Mouse (Mus musculus) sigmoid colon, adult 10 weeks (tissue): ENCODE measurements around the gene Srxn1. TPM values are rescaled to one million over a fixed set of nuclear protein-coding genes. Genes with fewer than 3 reads are reported as not detected.

ENCODE experiments used
- polyA plus RNA-seq: library from polyadenylated mRNA; stranded (reverse); fragments of 350-450 nt; fragmentation: Illumina TruSeq; extraction: RNeasy Lipid Tissue Mini Kit (QIAGEN cat#74804); gene quantifications from one replicate; pipeline ENCODE4 v1.2.3, GENCODE M21; 2014; ENCODE audit warnings: low read depth, low replicate concordance

Srxn1 gene
- polyA plus RNA-seq: 42.8 TPM

DNA sequence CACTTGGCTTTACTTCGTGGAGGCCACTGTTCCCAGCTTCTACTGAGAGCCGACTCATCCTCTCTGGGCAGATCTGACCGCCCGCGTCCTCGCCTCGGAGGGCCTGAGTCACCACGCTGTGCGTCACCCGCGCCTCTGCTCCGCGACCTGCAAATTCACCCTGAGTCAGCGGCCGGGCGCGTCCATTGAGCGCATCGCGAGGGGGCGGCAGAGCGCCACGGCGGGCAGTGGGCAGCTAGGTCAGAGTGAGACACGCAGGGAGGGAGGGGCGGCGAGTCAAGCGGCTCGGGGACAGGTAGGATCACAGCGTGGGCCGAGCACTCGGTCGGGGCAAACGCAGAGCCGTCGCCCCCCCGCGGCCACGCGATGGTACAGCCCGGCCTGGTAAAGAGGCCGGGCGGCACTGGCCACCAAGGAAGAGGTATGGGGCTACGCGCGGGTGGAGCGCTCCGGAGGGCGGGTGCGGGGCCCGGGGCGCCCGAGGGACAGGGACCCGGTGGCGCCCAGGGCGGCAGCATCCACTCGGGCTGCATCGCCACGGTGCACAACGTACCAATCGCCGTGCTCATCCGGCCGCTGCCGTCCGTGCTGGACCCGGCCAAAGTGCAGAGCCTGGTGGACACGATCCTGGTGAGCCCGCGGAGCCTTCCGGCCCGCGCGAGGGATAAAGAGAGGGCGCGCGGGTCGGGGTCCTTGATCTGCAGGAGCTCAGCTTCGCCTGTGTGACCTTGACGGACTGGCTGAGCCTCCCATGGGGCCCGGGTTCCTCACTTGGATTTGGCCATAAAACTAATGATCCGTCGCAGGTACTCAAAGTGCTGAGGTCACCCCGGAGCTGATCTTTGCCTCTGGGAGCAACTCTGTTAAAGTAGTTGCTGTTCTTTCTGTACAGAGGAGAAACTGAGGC is at the start of gene Srxn1:
TSS of gene Srxn1 (plus strand) at position 199 of the 907 bp plus-strand sequence.

DNA sequence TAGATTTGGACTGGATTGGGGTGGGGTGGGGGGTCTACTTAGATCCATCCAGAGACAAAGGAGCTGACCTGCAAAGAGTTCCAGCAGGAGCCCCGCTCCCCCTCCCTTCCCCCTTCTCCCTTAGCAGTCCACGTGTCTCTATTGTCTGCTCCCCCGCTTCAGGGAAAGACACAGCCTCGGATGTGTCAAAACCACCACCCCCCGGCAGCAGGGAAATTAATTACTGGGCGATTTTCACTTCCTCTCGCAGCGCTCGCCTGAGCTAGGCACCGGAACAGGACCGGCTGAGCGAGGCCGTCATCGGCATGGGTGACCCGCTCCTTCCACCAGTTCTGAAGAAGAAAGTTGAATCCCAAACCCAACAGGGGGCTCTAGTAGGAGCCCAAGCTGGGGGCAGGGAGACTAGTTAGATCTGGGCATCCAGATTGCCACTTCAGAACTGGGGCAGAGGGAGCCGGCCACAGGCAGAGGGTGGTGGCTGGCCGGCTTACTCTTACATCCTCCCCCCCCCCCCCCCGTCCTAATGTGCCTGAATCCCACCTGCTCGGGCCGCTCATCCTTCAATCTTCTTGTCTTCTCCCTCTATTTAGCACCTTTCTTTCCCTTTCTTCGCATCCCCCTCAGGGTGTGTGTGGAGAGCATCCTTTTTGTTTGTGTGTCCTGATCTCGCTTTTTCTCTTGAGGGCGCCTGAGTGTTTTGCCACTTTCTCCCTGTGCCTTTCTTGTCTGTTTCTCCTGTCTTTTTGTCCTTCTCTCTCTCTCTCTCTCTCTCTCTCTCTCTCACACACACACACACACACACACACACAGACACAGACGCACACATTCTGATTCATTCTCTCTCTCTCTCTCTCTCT is 24.4 kb upstream of the Srxn1 start, which contains the start of gene Scrt2:
TSS of gene Scrt2 (plus strand) at position 845 of the 857 bp plus-strand sequence.

DNA sequence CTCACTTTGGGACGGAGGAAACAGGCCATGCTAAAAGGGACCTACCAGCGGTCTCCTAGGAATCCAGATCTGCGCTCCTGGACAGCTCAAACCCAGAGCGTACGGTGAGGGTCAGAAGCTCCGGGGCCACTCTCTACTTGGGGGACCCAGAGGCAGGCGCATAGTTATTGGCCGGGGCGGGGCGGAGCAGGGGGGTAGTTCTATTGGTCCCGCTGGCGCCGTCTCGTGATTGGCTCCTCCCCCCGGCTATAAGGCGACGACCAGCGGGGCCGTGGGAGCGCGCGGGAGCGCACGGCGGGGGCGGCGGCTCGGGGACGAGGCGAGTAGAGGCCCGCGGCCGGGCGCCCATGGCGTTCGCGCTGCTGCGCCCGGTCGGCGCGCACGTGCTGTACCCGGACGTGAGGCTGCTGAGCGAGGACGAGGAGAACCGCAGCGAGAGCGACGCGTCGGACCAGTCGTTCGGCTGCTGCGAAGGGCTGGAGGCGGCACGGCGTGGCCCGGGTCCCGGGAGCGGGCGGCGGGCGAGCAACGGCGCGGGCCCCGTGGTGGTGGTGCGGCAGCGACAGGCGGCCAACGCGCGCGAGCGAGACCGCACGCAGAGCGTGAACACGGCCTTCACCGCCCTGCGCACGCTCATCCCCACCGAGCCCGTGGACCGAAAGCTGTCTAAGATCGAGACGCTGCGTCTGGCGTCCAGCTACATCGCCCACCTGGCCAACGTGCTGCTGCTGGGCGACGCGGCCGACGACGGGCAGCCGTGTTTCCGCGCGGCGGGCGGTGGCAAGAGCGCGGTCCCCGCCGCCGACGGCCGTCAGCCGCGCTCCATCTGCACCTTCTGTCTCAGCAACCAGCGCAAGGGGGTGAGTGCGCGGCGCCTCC is 38.2 kb downstream of the Srxn1 start, which contains the start of gene Tcf15:
TSS of gene Tcf15 (plus strand) at position 283 of the 879 bp plus-strand sequence.

Other genes with a start within 250 kb of the Srxn1 start
- not detected for gene Angpt4, start 194.3 kb upstream of the Srxn1 start, polyA plus RNA-seq
- 0.47 TPM for gene Fam110a, start 125.3 kb upstream of the Srxn1 start, polyA plus RNA-seq
- 8.7 TPM for gene Slc52a3, start 109.0 kb upstream of the Srxn1 start, polyA plus RNA-seq
- not detected for gene Scrt2, start 24.0 kb upstream of the Srxn1 start, polyA plus RNA-seq
- not detected for gene Tcf15, start 38.0 kb downstream of the Srxn1 start, polyA plus RNA-seq
- gene Csnk2a1, start 121.3 kb downstream of the Srxn1 start, polyA plus RNA-seq: 252 TPM
- gene Tbc1d20, start 188.3 kb downstream of the Srxn1 start, polyA plus RNA-seq: 38.1 TPM
- 1.8 TPM for gene Rbck1, start 227.1 kb downstream of the Srxn1 start, polyA plus RNA-seq
- not detected for gene Trib3, start 238.5 kb downstream of the Srxn1 start, polyA plus RNA-seq